Mouse (Mus musculus): Measurements from ENCODE around the gene Senp5. TPM values are rescaled to one million over a fixed set of nuclear protein-coding genes. Genes with fewer than 3 reads are reported as not detected.
"Not testable (repeated sequence)": the region's sequence is repeated elsewhere in the genome, so short reads cannot be mapped to it uniquely, and the experiment has no call there.

The Senp5 gene
- polyA plus RNA-seq, 1 experiment from 2014 or later: 27.5 TPM

DNA sequence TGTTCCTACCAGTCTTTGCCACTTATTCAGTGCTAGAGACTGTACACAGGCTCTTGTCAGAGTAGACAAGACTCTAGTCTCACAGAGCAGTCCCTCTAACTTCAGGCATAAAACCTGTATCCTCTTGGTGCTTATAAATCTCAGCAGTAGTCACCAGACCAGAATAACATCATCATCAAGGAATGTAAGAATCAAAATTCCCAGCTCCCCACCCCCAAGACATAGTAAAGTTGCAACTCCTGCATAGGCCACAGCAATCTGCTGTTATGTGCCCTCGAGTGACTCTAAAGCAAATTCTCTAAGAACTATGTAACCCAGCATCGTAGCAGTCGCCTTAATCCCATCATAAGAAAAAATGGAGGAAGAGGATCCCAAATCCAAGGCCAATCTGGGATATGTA lies 23.6 kb downstream of the Senp5 start:
- no peak overlapping the region for H3K9ac ChIP-seq
- H3K4me1 ChIP-seq: no peaks in the 10 kb centered on the region
- H3K36me3 ChIP-seq: peaks cover 42% of the 10 kb centered on the region
- H3K4me2 ChIP-seq (replicated peaks): no peak overlapping the region
- H3K4me3 ChIP-seq: no peak overlapping the region
- no peaks in the 10 kb centered on the region for H3K27me3 ChIP-seq
- no peak overlapping the region for H3K27ac ChIP-seq
- WGBS: 95% methylated on average over 3 of the region's 3 CpGs
- no peak for ATAC-seq (ENCODE audit: low FRiP score)
- H3K9me3 ChIP-seq (replicated peaks): no peaks in the 10 kb centered on the region

DNA sequence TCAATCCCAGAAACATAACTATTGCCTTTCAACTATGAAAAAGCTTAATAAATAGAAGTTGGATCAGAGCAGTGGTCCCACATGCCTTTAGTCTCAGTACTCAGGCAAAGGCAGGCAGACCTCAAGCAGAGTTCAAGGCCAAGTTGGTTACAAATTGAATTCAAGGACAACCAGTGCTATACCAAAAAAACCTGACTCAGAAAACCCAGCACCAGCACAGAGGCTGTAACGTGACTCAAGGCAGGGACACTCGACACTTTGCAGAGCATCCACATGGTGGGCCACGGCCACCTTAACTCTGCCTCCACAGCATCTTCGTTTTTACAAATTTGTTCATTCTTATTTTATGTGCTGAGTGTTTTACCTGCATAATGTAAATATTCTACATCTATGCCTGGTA lies 27.8 kb downstream of the Senp5 start:
- Histone ChIP-seq H3K4me2 (replicated peaks) (no peak overlapping the region), H3K36me3 (peaks cover 59% of the 10 kb centered on the region), H3K27me3 (no peaks in the 10 kb centered on the region), H3K4me3 (no peak overlapping the region), H3K27ac (no peak overlapping the region), H3K9me3 (replicated peaks) (no peaks in the 10 kb centered on the region), H3K4me1 (no peaks in the 10 kb centered on the region), H3K9ac (no peak overlapping the region)
- 93% methylated on average over 4 of the region's 4 CpGs for WGBS
- no peak for ATAC-seq (ENCODE audit: low FRiP score)

GRCm38 (mm10) chr16:31963224-31963623 lies 39.9 kb downstream of the Senp5 start:
- Histone ChIP-seq H3K9ac (no peak overlapping the region), H3K27me3 (no peaks in the 10 kb centered on the region), H3K27ac (no peak overlapping the region), H3K4me3 (no peak overlapping the region), H3K4me1 (no peaks in the 10 kb centered on the region), H3K4me2 (replicated peaks) (no peak overlapping the region), H3K9me3 (replicated peaks) (no peaks in the 10 kb centered on the region), H3K36me3 (peaks cover 77% of the 10 kb centered on the region)
- 87% methylated on average over 7 of the region's 7 CpGs for WGBS
- ATAC-seq (ENCODE audit: low FRiP score): no peak

DNA sequence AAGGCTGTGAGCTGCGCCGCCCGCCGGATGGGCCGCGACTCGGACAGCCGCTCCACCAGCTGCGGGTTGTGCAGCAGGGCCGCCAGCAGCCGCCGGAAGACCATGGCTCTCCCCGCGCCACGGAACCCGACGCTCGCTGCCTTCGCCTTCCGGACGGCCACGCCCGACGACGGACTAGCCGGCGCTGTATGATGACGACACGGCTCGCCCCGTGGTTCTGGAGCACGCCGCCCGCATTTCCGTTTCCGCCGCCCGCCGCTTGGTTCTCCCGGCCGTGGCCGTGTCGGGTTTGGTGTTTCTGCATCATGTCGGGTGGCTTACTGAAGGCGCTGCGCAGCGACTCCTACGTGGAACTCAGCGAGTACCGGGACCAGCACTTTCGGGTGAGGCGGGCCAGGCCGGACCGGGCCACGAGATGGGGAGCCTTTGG lies 54.7 kb downstream of the Senp5 start, which contains the start of the genes 0610012G03Rik and Ncbp2:
0610012G03Rik (minus strand) TSS at position 150 of the 430 bp plus-strand sequence.
Ncbp2 (plus strand) TSS at position 169 of the 430 bp plus-strand sequence.
- H3K27ac ChIP-seq: peak within 1 kb of the TSS; percentile 93
- peaks cover 44% of the 10 kb centered on the region for H3K4me1 ChIP-seq
- peaks cover 23% of the 10 kb centered on the region; the same call in 1 of the 2 replicates for H3K36me3 ChIP-seq
- no peaks in the 10 kb centered on the region for H3K9me3 ChIP-seq (replicated peaks)
- peak; percentile 85 for ATAC-seq (ENCODE audit: low FRiP score)
- no peaks in the 10 kb centered on the region for H3K27me3 ChIP-seq
- peak within 1 kb of the TSS; percentile 92 for H3K9ac ChIP-seq
- under 1% methylated on average over 53 of the region's 55 CpGs for WGBS
- H3K4me2 ChIP-seq (replicated peaks): peak within 1 kb of the TSS; percentile 84
- peak within 1 kb of the TSS; percentile 88 for H3K4me3 ChIP-seq

- Histone ChIP-seq H3K9me3 (replicated peaks) (no peaks in the 10 kb centered on the region), H3K4me3 (peak overlapping the region; percentile 88), H3K27ac (peak overlapping the region; percentile 93)
Observed at GRCm38 (mm10) chr16:31947901-31948316, 55.2 kb downstream of the Senp5 start.

GRCm38 (mm10) chr16:31947333-31947732 lies 55.8 kb downstream of the Senp5 start:
- H3K4me1 ChIP-seq: peaks cover 44% of the 10 kb centered on the region
- 39% methylated on average over 8 of the region's 8 CpGs for WGBS

More at GRCm38 (mm10) chr16:31947901-31948316, 55.2 kb downstream of the Senp5 start:
- peaks cover 44% of the 10 kb centered on the region for H3K4me1 ChIP-seq
- H3K36me3 ChIP-seq: peaks cover 23% of the 10 kb centered on the region; the same call in 1 of the 2 replicates
- 2% methylated on average over 38 of the region's 38 CpGs for WGBS
- H3K4me2 ChIP-seq (replicated peaks): peak overlapping the region; percentile 84
- H3K9ac ChIP-seq: peak overlapping the region; percentile 92
- peak; percentile 76; the same call in 1 of the 2 replicates for ATAC-seq (ENCODE audit: low FRiP score)
- H3K27me3 ChIP-seq: no peaks in the 10 kb centered on the region

DNA sequence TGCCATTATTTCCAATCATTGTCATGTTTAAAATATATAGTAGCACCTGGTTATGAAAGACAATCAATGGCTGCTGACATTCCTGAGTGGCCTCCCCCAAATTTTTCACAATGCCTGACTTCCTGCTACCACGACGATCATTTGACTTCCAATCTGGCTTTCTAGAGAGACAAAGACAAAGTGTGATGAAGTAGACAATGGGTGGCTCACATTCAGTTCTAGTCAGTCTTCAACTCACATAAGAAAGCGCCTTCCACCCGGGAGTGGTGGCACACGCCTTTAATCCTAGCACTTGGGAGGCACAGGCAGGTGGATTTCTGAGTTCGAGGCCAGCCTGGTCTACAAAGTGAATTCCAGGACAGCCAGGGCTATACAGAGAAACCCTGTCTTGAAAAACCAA lies 57.1 kb downstream of the Senp5 start:
- Histone ChIP-seq H3K4me2 (replicated peaks) (peak overlapping the region; percentile 84), H3K4me1 (peaks cover 44% of the 10 kb centered on the region), H3K36me3 (peaks cover 14% of the 10 kb centered on the region; the same call in 1 of the 2 replicates)
- 92% methylated on average over 6 of the region's 6 CpGs for WGBS
- H3K27me3 ChIP-seq; H3K4me3 ChIP-seq; H3K9ac ChIP-seq; ATAC-seq (ENCODE audit: low FRiP score); H3K27ac ChIP-seq; H3K9me3 ChIP-seq (replicated peaks): not testable (repeated sequence)

More at GRCm38 (mm10) chr16:31947333-31947732, 55.8 kb downstream of the Senp5 start:
- Histone ChIP-seq H3K27me3 (no peaks in the 10 kb centered on the region), H3K27ac (no peak overlapping the region), H3K36me3 (peaks cover 23% of the 10 kb centered on the region; the same call in 1 of the 2 replicates), H3K9ac (peak overlapping the region; percentile 92), H3K9me3 (replicated peaks) (no peaks in the 10 kb centered on the region), H3K4me2 (replicated peaks) (peak overlapping the region; percentile 84), H3K4me3 (peak overlapping the region; percentile 88)
- ATAC-seq (ENCODE audit: low FRiP score): no peak

- ATAC-seq (ENCODE audit: low FRiP score): no peak
- peaks cover 44% of the 10 kb centered on the region for H3K4me1 ChIP-seq
Observed at GRCm38 (mm10) chr16:31945372-31945771, 57.7 kb downstream of the Senp5 start.

DNA sequence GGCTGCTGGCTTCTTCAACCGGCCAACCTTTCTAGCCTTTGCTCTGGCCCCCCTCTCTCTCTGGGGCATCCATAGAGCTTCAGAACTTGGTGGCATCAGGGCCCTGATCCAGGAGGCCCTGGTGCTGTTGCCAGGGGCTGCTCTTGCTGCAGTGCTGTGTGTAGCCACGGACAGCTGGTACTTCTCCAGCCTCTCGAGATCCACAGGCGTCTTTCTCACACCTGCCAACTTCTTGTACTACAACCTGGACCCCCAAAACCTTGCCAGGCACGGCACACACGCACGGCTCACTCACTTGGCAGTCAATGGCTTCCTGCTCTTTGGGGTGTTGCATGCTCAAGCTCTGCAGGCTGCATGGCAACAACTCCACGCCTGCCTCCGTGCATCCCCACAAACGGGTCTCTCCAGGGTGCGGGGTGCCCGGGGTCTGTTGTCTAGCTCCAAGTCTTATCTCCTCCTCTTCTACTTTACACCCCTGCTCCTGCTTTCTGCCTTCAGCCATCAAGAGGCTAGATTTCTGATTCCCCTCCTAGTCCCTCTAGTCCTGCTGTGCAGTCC lies 58.3 kb downstream of the Senp5 start:
- no peaks in the 10 kb centered on the region for H3K27me3 ChIP-seq
- H3K4me2 ChIP-seq (replicated peaks): no peak overlapping the region
- no peak overlapping the region for H3K9ac ChIP-seq
- peaks cover 44% of the 10 kb centered on the region for H3K4me1 ChIP-seq
- ATAC-seq (ENCODE audit: low FRiP score): no peak
- peaks cover 13% of the 10 kb centered on the region; the same call in 1 of the 2 replicates for H3K36me3 ChIP-seq
- no peaks in the 10 kb centered on the region for H3K9me3 ChIP-seq (replicated peaks)
- H3K4me3 ChIP-seq: no peak overlapping the region
- 92% methylated on average over 12 of the region's 12 CpGs for WGBS
- no peak overlapping the region for H3K27ac ChIP-seq

More at GRCm38 (mm10) chr16:31945372-31945771, 57.7 kb downstream of the Senp5 start:
- Histone ChIP-seq H3K9ac (no peak overlapping the region), H3K27me3 (no peaks in the 10 kb centered on the region), H3K27ac (no peak overlapping the region), H3K4me3 (no peak overlapping the region), H3K9me3 (replicated peaks) (no peaks in the 10 kb centered on the region), H3K36me3 (peaks cover 13% of the 10 kb centered on the region; the same call in 1 of the 2 replicates), H3K4me2 (replicated peaks) (no peak overlapping the region)
- WGBS: 90% methylated on average over 6 of the region's 6 CpGs

GRCm38 (mm10) chr16:31943980-31944379 lies 59.1 kb downstream of the Senp5 start:
- 0 out of 2 replicates have a peak overlapping the region, but pooled peaks have one; percentile 16 for H3K4me2 ChIP-seq (replicated peaks)
- H3K27me3 ChIP-seq: no peaks in the 10 kb centered on the region
- no peaks in the 10 kb centered on the region for H3K9me3 ChIP-seq (replicated peaks)
- H3K9ac ChIP-seq: no peak overlapping the region
- WGBS: 4% methylated on average over 10 of the region's 10 CpGs
- H3K27ac ChIP-seq: 0 out of 2 replicates have a peak overlapping the region, but pooled peaks have one; percentile 45
- H3K36me3 ChIP-seq: peaks cover 13% of the 10 kb centered on the region; the same call in 1 of the 2 replicates
- peak; percentile 18; the same call in 1 of the 2 replicates for ATAC-seq (ENCODE audit: low FRiP score)
- H3K4me3 ChIP-seq: no peak overlapping the region
- peaks cover 37% of the 10 kb centered on the region for H3K4me1 ChIP-seq

DNA sequence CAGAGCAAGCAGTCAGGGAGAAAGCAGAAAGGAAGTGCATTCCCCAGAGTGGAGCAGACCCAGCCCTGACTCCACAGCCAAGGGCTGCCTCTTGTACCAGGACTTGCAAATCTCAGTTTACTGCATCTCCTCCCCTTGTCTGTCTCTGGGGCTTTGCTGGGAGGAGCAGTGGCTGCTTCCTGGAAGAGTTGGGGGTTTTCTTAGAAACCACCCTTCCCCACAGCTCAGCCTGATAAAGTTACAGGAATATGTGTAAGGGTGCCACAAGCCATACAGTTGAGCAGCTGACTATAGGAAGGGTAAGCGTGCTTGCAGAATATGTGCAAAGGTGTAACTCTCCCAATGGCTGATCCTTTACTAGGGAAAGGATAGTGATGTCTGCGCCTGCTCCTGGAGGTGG lies 62.5 kb downstream of the Senp5 start:
- Histone ChIP-seq H3K27me3 (peaks cover 14% of the 10 kb centered on the region; the same call in 1 of the 2 replicates), H3K27ac (no peak overlapping the region), H3K9me3 (replicated peaks) (no peaks in the 10 kb centered on the region), H3K4me2 (replicated peaks) (no peak overlapping the region), H3K4me1 (peaks cover 16% of the 10 kb centered on the region), H3K4me3 (no peak overlapping the region), H3K9ac (0 out of 2 replicates have a peak overlapping the region, but pooled peaks have one; percentile 4), H3K36me3 (peaks cover 13% of the 10 kb centered on the region; the same call in 1 of the 2 replicates)
- 68% methylated on average over 2 of the region's 2 CpGs for WGBS
- ATAC-seq (ENCODE audit: low FRiP score): no peak

GRCm38 (mm10) chr16:31938856-31939255 lies 64.2 kb downstream of the Senp5 start:
- peaks cover 28% of the 10 kb centered on the region for H3K27me3 ChIP-seq
- WGBS: 75% methylated on average over 6 of the region's 6 CpGs
- ATAC-seq (ENCODE audit: low FRiP score): no peak

More at GRCm38 (mm10) chr16:31938856-31939255, 64.2 kb downstream of the Senp5 start:
- H3K9me3 ChIP-seq (replicated peaks): no peaks in the 10 kb centered on the region
- no peak overlapping the region for H3K4me2 ChIP-seq (replicated peaks)
- H3K36me3 ChIP-seq: no peaks in the 10 kb centered on the region
- H3K4me3 ChIP-seq: no peak overlapping the region
- H3K27ac ChIP-seq: no peak overlapping the region
- H3K4me1 ChIP-seq: peaks cover 20% of the 10 kb centered on the region
- H3K9ac ChIP-seq: no peak overlapping the region
